Mouse (Mus musculus): ENCODE results near the gene Anks1. TPM values are rescaled to one million over a fixed set of nuclear protein-coding genes. Genes with fewer than 3 reads are reported as not detected.
"Not testable (repeated sequence)": the region's sequence is repeated elsewhere in the genome, so short reads cannot be mapped to it uniquely, and the experiment has no call there.

Anks1 gene
- polyA plus RNA-seq, 1 experiment: 19.8 TPM

GRCm38 (mm10) chr17:27986106-27986505 is 77.0 kb downstream of the Anks1 start:
- WGBS: 97% methylated on average over 19 of the region's 19 CpGs
- DNase-seq (ENCODE audit: low read depth, low spot score): no peak

GRCm38 (mm10) chr17:27989807-27990542 is 80.9 kb downstream of the Anks1 start:
- WGBS: 41% methylated on average over 15 of the region's 15 CpGs
- DNase-seq (ENCODE audit: low read depth, low spot score): peak; percentile 28

- no peak for DNase-seq (ENCODE audit: low read depth, low spot score)
- 77% methylated on average over 10 of the region's 10 CpGs for WGBS
Observed at GRCm38 (mm10) chr17:27994001-27994944, 85.2 kb downstream of the Anks1 start.

GRCm38 (mm10) chr17:27996320-27996719 is 87.2 kb downstream of the Anks1 start:
- DNase-seq (ENCODE audit: low read depth, low spot score): peak; percentile 40
- whole genome bisulfite sequencing: 30% methylated on average over 4 of the region's 4 CpGs

- WGBS: 74% methylated on average over 12 of the region's 12 CpGs
- DNase-seq (ENCODE audit: low read depth, low spot score): no peak
Observed at GRCm38 (mm10) chr17:27997212-27997611, 88.1 kb downstream of the Anks1 start.

GRCm38 (mm10) chr17:27999683-28000273 is 90.7 kb downstream of the Anks1 start:
- 96% methylated on average over 13 of the region's 13 CpGs for WGBS
- DNase-seq (ENCODE audit: low read depth, low spot score): not testable (repeated sequence)

GRCm38 (mm10) chr17:28000389-28000788 is 91.3 kb downstream of the Anks1 start:
- WGBS: 83% methylated on average over 4 of the region's 4 CpGs
- no peak for DNase-seq (ENCODE audit: low read depth, low spot score)

- peak; percentile 29 for DNase-seq (ENCODE audit: low read depth, low spot score)
- WGBS: 40% methylated on average over 1 of the region's 1 CpGs
Observed at GRCm38 (mm10) chr17:28000851-28001250, 91.7 kb downstream of the Anks1 start.

GRCm38 (mm10) chr17:28005393-28005792 is 96.3 kb downstream of the Anks1 start:
- DNase-seq (ENCODE audit: low read depth, low spot score): no peak

- no peak for DNase-seq (ENCODE audit: low read depth, low spot score)
- WGBS: 69% methylated on average over 8 of the region's 8 CpGs
Observed at GRCm38 (mm10) chr17:28006208-28006607, 97.1 kb downstream of the Anks1 start.

GRCm38 (mm10) chr17:28006611-28007010 is 97.5 kb downstream of the Anks1 start:
- WGBS: 42% methylated on average over 5 of the region's 5 CpGs
- no peak for DNase-seq (ENCODE audit: low read depth, low spot score)

- 3% methylated on average over 29 of the region's 29 CpGs for WGBS
- DNase-seq (ENCODE audit: low read depth, low spot score): no peak
Observed at GRCm38 (mm10) chr17:28007179-28007811, 98.2 kb downstream of the Anks1 start.

- 59% methylated on average over 27 of the region's 27 CpGs for WGBS
- no peak for DNase-seq (ENCODE audit: low read depth, low spot score)
Observed at GRCm38 (mm10) chr17:28007857-28008564, 98.9 kb downstream of the Anks1 start.

GRCm38 (mm10) chr17:28008565-28008981 is 99.5 kb downstream of the Anks1 start:
- DNase-seq (ENCODE audit: low read depth, low spot score): no peak
- WGBS: 79% methylated on average over 8 of the region's 8 CpGs

GRCm38 (mm10) chr17:28009066-28009715 is 100.1 kb downstream of the Anks1 start:
- WGBS: 75% methylated on average over 10 of the region's 10 CpGs
- no peak for DNase-seq (ENCODE audit: low read depth, low spot score)

- WGBS: 84% methylated on average over 7 of the region's 7 CpGs
- no peak for DNase-seq (ENCODE audit: low read depth, low spot score)
Observed at GRCm38 (mm10) chr17:28009716-28010114, 100.6 kb downstream of the Anks1 start.

- no peak for DNase-seq (ENCODE audit: low read depth, low spot score)
- WGBS: 93% methylated on average over 2 of the region's 2 CpGs
Observed at GRCm38 (mm10) chr17:28010925-28011324, 101.8 kb downstream of the Anks1 start.

GRCm38 (mm10) chr17:28012851-28013250 is 103.7 kb downstream of the Anks1 start:
- 53% methylated on average over 6 of the region's 6 CpGs for WGBS
- DNase-seq (ENCODE audit: low read depth, low spot score): no peak
